Mouse (Mus musculus) T-helper 1 cell (primary cell): ENCODE measurements at regions not wholly inside any gene's neighbourhood (a gene's known extent, or its start where the extent isn't known, plus 50 kb on each side); places are given as distances from the start of the nearest gene placed in this dataset.

Experiments used
- in situ Hi-C: fragments of 300-600 bp; cut with MboI, MseI; formaldehyde crosslinking; loops from one replicate; pipeline ENCODE4 v1.15.1; 2025; ENCODE audit warnings: high pct_unique_total_duplicates

GRCm38 (mm10) chr8:11979056-11979455 is 138.8 kb downstream of the Tex29 start:
- in situ Hi-C loops, result no loop called here

GRCm38 (mm10) chr8:11981458-11981857 is 141.2 kb downstream of the Tex29 start:
- in situ Hi-C loops, result loop anchor here (10.0 kb wide), 1 partner anchor 583 kb away; no protein-coding TSS in a partner anchor

DNA sequence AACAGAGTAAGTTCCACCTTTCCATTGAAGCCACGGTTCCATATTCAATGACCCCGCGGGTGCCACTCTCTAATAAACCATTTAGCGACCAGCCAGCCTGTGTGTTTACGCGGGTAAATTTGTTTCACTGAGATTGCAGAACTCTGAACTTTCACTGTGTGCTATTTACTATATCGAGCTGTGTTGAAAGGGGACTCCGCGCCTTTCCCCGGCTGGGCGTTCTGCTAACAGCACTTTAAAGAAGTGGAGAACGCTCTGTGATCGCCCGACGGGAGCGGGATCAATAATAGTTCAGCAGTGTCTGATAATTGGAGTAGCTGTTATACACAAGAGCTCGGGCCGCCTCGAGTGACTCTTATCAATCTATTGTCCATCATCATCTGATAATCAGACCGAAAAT is 149.8 kb downstream of the Tex29 start:
- in situ Hi-C loops, result no loop called here

DNA sequence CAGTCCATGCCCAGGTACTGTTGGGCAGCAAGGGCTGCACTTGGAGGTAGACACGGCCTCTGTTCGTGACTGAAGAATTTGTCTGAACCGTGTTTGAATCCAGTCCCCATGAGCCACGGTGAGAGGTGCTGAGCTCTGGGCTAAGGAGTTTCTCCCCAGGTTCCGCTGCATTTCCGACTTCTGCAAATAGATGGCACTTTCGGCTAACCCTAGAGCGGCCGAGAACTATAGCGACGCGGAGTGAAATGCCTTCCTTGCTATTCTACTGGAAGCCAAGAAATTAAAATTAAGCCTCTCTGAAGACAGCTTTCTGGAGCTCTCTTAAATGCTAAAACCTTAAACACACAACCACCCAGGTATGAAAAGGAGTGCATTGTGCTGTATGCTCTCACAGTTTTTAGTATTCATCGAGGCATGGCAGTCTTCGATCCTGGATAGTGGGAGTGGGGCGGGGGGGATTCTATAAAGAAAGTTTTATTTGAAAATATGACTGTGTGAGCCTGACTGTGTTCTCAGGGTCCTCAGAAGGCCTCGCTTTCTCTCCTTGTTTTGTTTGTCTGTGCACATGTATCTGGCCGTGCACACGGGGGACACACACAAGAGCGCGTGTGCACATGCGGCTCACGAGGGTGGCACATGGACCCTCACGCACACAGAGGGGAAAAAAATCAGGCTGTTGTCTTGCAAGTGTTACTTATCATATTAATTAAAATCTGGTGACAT is 159.6 kb downstream of the Tex29 start:
- in situ Hi-C loops, result no loop called here

DNA sequence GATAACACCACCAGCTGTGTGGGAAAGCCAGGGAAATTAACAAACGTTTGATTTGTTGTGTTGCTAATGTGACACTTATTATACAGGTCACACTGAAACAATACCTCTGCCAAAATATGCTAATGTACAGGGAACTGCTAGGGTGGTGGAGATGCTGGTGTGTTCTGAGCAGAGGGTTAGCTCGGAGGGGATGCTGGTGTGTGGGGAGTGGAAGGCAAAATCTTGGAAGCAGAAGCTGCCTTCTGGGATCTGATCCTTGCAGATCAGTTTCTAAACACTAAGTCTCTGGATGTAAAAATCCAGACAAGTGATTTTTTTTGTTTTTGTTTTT is 160.2 kb downstream of the Tex29 start:
- in situ Hi-C loops, result no loop called here

- in situ Hi-C loops, result no loop called here
Observed at GRCm38 (mm10) chr8:12004241-12004640, 164.0 kb downstream of the Tex29 start.

GRCm38 (mm10) chr8:12012769-12013168 is 172.5 kb downstream of the Tex29 start:
- in situ Hi-C loops, result no loop called here

GRCm38 (mm10) chr8:12017750-12018149 is 177.5 kb downstream of the Tex29 start:
- in situ Hi-C loops, result no loop called here

GRCm38 (mm10) chr8:12019272-12019671 is 179.0 kb downstream of the Tex29 start:
- in situ Hi-C loops, result no loop called here

- in situ Hi-C loops, result no loop called here
Observed at GRCm38 (mm10) chr8:12023669-12024390, 183.6 kb downstream of the Tex29 start.

GRCm38 (mm10) chr8:12030363-12031116 is 190.3 kb downstream of the Tex29 start:
- in situ Hi-C loops, result no loop called here

DNA sequence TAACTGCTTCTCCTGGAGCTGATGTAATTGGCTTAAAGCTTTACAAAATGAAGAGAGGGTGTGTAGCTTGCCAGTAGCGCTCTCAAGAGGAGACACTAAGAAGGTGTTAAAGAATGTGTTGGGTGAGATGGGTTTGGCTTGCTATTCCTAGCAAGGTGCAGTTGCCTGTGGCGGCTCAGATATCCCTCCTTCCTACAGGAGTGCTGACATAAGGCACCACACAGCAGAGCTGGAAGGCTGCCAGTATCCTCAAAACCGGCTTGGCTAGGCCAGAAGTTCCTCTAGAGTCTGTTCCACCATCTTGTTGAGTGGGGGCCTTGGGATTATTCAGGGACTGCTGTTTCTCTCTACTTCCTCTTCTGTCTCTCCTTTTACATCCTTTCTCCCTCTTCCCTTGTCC is 191.5 kb downstream of the Tex29 start:
- in situ Hi-C loops, result no loop called here

GRCm38 (mm10) chr8:12032386-12032785 is 192.1 kb downstream of the Tex29 start:
- in situ Hi-C loops, result no loop called here

DNA sequence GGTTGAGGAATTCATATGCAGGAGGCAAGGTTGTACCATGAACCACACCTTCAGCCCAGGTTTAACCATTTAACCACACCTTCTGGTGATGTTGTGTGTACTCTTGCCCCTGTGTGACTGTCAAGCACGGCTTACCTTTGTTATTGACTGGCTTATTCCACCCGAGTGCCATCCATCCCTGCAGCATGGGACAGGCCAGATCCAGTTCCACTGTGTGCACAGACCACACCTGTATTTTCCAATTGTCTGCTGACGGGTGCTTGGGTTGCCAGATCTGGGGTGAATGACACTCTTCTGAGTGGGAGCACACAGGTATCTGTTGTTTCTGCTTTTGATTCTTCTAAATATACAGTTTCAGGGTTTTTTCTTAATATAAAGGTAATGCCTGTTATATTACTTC is 196.1 kb downstream of the Tex29 start:
- in situ Hi-C loops, result no loop called here

DNA sequence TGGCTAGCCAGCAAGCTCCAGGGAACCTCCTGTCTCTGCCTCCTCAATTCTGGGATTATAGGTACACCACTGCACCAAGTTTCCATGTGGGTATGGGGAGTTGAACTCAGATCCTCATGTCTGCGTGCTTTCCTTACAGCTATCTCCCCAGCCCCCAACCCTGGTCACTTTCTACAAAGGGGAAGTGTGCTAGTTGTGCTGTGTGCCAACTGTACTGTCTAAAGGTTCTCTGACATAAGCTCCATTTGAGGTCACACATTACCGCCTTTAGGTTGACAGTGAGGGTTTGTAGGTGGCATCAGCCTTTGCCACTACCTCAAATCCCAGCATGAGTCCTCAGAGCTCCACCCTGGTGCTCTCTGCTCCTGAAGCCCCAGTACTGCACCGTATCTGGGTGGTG is 200.7 kb downstream of the Tex29 start:
- in situ Hi-C loops, result no loop called here

DNA sequence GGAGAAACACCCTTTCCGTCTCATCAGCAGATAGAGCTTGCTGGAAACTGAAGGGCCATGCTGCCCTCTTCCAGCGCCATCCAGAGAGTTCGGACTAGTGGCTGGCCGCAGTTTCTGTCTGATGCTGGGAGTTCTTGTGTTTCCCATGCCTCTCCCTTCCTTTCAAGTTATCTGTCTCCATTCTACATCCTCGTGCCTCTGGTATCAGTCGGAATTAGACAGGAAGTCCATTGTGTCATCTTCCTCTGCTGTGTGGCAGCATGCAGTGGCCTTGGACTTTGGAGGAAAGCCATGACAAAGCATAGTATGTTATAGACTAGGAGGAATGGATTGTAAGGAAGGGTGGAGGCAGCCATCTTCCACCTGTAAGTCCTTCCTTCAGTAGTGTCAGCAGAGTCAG is 201.4 kb downstream of the Tex29 start:
- in situ Hi-C loops, result no loop called here

DNA sequence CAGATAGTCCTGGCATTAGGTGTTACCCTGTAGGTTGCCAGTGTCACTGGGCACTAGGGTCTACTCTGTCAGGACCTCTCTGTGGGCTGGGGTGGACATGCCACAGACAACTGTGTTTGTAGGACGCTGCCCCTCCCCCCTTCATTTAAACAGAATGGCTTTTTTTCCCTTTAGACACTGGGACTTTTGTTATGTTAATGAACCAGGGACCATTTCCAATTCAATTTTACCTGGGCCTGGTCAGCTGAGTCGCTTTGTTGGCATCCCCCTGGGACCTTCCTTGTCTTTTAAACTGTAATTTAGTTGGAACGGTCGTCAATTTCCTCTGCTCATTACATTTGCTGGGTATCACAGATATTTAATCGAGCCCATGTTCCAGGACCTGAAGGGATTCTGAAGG is 210.6 kb downstream of the Tex29 start:
- in situ Hi-C loops, result no loop called here

DNA sequence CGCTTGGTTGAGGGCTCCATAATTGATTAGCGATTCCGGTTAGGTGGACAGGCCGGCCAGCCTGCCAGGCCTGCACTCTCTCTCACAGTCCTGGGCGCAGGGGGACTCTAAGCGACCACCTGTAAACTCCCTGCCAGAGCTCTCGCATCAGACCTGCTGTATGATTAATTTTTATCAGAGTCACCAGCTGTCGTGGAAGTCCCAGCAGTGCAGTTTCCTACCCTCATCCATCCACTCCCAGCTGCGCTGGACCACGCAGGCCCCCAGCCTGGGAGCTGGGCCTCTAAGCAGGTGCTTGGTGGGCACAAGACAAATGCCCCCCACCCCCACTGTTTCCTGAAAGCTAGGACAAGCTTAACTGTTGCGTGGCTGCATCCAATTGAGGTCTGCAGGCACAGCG is 211.1 kb downstream of the Tex29 start:
- in situ Hi-C loops, result no loop called here

- in situ Hi-C loops, result no loop called here
Observed at GRCm38 (mm10) chr8:12055931-12056330, 215.7 kb downstream of the Tex29 start.

GRCm38 (mm10) chr8:12061237-12061636 is 217.4 kb upstream of the A230072I06Rik start:
- in situ Hi-C loops, result loop anchor here (10.0 kb wide), 1 partner anchor 1696 kb away; no protein-coding TSS in a partner anchor

DNA sequence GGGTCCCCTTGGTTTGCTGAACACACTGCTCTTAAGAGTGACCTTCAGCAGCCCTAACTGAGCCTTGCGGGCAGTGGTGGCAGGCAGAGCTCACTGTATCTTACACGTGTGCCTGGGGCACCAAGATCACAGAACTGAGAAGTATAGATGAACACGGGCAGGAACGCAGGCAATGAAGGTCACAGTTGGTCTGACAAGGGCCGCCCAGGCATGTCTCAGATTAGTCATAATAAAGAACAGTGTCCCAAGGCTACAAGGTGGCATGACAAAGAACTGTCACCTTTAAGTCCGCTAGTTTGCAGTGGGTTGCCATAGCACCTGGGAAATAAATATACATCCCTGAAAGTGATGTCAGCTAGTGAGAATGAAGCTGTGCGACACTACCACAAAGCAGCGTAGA is 215.9 kb upstream of the A230072I06Rik start:
- in situ Hi-C loops, result loop anchor here (10.0 kb wide), 1 partner anchor 1698 kb away; no protein-coding TSS in a partner anchor

- in situ Hi-C loops, result loop anchor here (10.0 kb wide), 1 partner anchor 1700 kb away; no protein-coding TSS in a partner anchor
Observed at GRCm38 (mm10) chr8:12064664-12065063, 214.0 kb upstream of the A230072I06Rik start.
